Mouse (Mus musculus) frontal cortex, adult (tissue): ENCODE measurements around the gene Ccpg1os.

Experiments
- ATAC-seq: cut with Nextera tagmentation; 2 replicates; pipeline ENCODE4 v1.9.2; 2017; ENCODE audit warnings: mild to moderate bottlenecking, moderate library complexity, mixed read lengths; ENCODE audit not compliant: low TSS enrichment

Ccpg1os gene

GRCm38 (mm10) chr9:72987703-72988102, 2.5 kb upstream of the Ccpg1os start:
- no peak for ATAC-seq

GRCm38 (mm10) chr9:72983066-72983465, 2.1 kb downstream of the Ccpg1os start:
- ATAC-seq: no peak

- no peak for ATAC-seq
Measured at GRCm38 (mm10) chr9:72975242-72975641, 9.9 kb downstream of the Ccpg1os start.

GRCm38 (mm10) chr9:72974734-72975133, 10.4 kb downstream of the Ccpg1os start:
- no peak for ATAC-seq

- no peak for ATAC-seq
Measured at GRCm38 (mm10) chr9:72972984-72973383, 12.2 kb downstream of the Ccpg1os start.

- ATAC-seq: no peak
Measured at GRCm38 (mm10) chr9:72972435-72972834, 12.7 kb downstream of the Ccpg1os start.

- no peak for ATAC-seq
Measured at GRCm38 (mm10) chr9:72969874-72970273, 15.3 kb downstream of the Ccpg1os start.

- peak; percentile 95 for ATAC-seq
Measured at GRCm38 (mm10) chr9:72968349-72969061, 16.7 kb downstream of the Ccpg1os start.

GRCm38 (mm10) chr9:72961959-72962358, 23.2 kb downstream of the Ccpg1os start:
- no peak for ATAC-seq

- no peak for ATAC-seq
Measured at GRCm38 (mm10) chr9:72961346-72961745, 23.8 kb downstream of the Ccpg1os start.

- peak; percentile 93 for ATAC-seq
Measured at GRCm38 (mm10) chr9:72958521-72959450, 26.4 kb downstream of the Ccpg1os start, which contains the start of the genes Dyx1c1 and Gm44503. Gene Dyx1c1, plus strand, starts transcription at chr9:72958785. Gene Gm44503, plus strand, starts transcription at chr9:72958852.

GRCm38 (mm10) chr9:72955546-72955945, 29.6 kb downstream of the Ccpg1os start:
- ATAC-seq: peak; percentile 51

GRCm38 (mm10) chr9:72954746-72955145, 30.4 kb downstream of the Ccpg1os start:
- no peak for ATAC-seq

GRCm38 (mm10) chr9:72949572-72949971, 35.6 kb downstream of the Ccpg1os start:
- no peak for ATAC-seq

- no peak for ATAC-seq
Measured at GRCm38 (mm10) chr9:72947010-72947409, 38.2 kb downstream of the Ccpg1os start.

GRCm38 (mm10) chr9:72944286-72944685, 40.9 kb downstream of the Ccpg1os start:
- no peak for ATAC-seq

GRCm38 (mm10) chr9:72943424-72943823, 41.8 kb downstream of the Ccpg1os start:
- no peak for ATAC-seq

- no peak for ATAC-seq
Measured at GRCm38 (mm10) chr9:72936301-72936700, 48.9 kb downstream of the Ccpg1os start.

GRCm38 (mm10) chr9:72935309-72935708, 49.9 kb downstream of the Ccpg1os start:
- no peak for ATAC-seq

GRCm38 (mm10) chr9:72931166-72931790, 53.9 kb downstream of the Ccpg1os start:
- peak; percentile 97 for ATAC-seq
